Mouse (Mus musculus): Measurements from ENCODE around the gene Asb15. TPM values are rescaled to one million over a fixed set of nuclear protein-coding genes. Genes with fewer than 3 reads are reported as not detected.

Gene Asb15
- polyA plus RNA-seq (2017; shearing (Covaris generic)): 0.15 TPM

DNA sequence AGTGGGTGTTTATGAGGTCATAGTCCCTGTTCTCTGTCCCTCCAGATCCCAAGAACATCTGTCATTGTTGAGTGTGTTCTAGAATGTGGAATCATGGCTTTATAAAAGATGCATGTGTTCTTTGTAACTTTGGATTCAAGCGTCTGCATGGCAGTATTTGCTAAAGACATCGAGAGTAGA lies at the start of gene Asb15:
Asb15 (plus strand) TSS at position 81 of the 180 bp plus-strand sequence.

DNA sequence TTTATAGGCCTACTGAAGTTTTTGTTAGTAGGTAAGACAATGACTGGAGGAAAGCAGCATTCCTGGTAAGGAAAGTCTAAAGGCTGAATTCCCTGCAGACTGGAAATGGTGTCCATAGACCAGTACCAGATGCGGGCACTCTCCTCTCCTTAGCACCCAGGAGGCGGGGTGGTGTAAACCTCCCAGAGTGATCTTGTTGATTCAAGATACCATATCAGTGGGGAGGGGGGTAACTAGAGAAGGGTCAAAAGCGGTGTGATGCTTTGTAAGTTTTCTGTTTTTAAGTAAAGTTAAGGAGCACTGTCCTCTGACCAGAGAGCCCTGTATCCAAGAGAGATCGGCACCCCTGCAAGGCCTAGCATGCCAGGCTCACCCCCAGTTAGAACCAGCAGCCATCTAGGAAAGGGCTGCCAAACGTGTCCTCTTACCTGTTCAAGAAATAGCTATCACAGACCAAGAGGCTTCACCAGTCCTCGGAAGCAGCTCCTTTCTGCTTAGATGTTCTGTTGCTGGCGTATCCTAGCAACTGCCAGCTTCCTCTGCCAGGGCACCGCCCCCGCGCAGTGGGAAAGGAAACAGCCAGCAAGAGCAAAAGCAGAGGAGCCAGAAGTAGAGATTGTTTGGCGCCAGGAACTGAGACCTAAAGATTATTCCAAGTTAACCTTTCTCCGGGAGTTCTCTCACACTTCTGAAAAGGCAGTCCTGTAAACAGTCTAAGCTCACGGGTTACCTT lies 13.2 kb upstream of the Asb15 start, which contains the start of gene Iqub:
Iqub (minus strand) TSS at position 516 of the 733 bp plus-strand sequence.

DNA sequence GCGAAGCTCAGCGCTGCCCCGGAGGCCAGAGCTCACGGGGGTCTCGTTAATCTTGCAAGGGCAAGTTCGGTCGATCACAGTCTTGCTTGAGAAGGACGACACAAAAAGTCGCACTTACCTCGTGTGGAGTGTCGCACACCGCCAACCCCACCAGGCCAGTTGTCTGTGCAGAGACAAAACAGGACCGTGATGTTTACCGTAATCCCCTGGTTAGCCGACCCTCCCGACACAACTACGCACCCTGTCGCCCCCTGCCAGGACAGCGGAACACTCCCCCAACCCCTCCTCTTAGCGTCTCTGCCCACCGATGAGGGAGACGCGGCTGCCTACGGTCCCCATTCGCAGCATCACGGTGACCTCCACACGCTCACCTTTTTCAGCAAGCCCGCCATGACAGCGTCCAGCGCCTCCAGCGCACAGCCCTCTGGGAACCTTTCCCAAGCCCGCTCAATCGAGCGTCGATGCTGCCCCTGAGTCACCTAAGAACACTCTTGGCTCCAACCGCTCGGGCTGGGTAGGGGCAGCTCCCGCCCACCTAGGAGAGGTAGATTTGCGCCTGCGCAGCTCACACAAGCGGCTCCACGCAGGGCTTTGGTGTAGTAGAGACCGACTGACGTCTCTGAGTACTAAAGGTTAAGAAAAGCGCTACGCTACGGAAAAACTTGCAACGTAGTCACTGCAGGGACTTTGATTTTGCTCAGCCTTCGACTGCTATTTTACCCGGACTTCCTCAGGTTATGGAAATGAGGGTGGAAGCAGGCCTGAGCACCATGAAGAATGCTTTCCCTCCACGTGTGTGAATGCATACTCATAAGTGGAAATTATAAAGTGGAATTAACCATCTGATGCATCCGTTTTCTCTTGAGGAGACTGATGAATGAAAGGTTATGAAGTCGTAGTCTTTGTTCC lies 535 bp upstream of the Asb15 start, which contains the start of gene Ndufa5:
Ndufa5 (minus strand) TSS at position 859 of the 909 bp plus-strand sequence.

DNA sequence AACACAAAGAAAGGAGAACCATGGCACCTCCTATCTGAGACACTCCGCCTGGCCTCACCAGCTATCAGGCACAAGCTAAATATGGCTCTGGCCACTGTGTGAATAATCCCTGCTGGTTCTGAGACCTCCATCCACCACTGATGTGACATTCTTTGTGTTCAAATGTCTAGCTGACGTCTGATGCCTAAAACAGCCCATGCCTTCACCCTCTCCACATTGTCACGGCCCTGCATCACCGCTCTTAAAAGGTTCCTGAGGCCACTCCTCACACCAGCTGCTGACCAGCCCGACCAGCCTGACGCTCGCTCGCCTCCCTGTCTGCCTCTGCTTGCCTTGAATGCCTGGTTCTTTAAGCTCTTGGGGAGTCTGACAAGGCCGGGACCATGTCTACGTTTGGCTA lies 69.6 kb downstream of the Asb15 start, which contains the start of gene Lmod2:
Lmod2 (plus strand) TSS at position 263 of the 400 bp plus-strand sequence.

Other genes starting within 250 kb of the Asb15 start
- not detected for gene Iqub, start 13.1 kb upstream of the Asb15 start, polyA plus RNA-seq (2017; shearing (Covaris generic))
- 91.5 TPM for gene Ndufa5, start 131 bp upstream of the Asb15 start, polyA plus RNA-seq (2017; shearing (Covaris generic))
- gene Lmod2, start 69.6 kb downstream of the Asb15 start, polyA plus RNA-seq (2017; shearing (Covaris generic)): not detected
- gene Wasl, start 136.9 kb downstream of the Asb15 start, polyA plus RNA-seq (2017; shearing (Covaris generic)): 41.5 TPM
- gene Hyal6, start 205.1 kb downstream of the Asb15 start, polyA plus RNA-seq (2017; shearing (Covaris generic)): 0.10 TPM
- gene Hyal4, start 220.2 kb downstream of the Asb15 start, polyA plus RNA-seq (2017; shearing (Covaris generic)): not detected